Mouse (Mus musculus): ENCODE measurements around the gene Aoah. TPM values are rescaled to one million over a fixed set of nuclear protein-coding genes. Genes with fewer than 3 reads are reported as not detected.

Gene Aoah
- polyA plus RNA-seq, 1 experiment: not detected

DNA sequence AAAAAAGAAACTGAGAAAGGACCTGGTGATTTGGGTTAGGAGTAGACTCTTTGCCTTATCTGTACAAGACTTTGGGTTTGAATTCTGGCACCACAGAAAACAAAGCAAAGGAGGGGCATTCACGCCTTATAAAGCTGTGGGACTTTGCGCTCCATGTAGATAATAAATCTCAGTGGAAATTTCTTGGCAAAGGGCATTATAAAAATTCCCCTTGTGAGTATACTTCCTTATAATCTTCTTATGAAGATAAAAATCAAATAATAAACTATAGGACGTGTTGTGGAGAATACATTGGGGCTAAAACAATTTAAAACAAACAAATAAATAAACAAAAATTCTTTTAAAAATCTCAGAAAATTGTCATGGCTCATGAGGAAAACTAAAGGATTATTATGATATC, 280.9 kb downstream of the Aoah start, which contains the start of gene Olfr1370:
TSS of gene Olfr1370 (minus strand) at position 101 of the 400 bp plus-strand sequence.
- no peak within 1 kb of the TSS for H3K27ac ChIP-seq (replicated peaks; ENCODE audit: low read depth, low read length)
- no peaks in the 10 kb centered on the region for H3K4me1 ChIP-seq (ENCODE audit: control insufficient read depth, insufficient read depth, insufficient read length, low read length)
- no peak within 1 kb of the TSS for H3K4me3 ChIP-seq (ENCODE audit: insufficient read depth, low read depth, low read length)

DNA sequence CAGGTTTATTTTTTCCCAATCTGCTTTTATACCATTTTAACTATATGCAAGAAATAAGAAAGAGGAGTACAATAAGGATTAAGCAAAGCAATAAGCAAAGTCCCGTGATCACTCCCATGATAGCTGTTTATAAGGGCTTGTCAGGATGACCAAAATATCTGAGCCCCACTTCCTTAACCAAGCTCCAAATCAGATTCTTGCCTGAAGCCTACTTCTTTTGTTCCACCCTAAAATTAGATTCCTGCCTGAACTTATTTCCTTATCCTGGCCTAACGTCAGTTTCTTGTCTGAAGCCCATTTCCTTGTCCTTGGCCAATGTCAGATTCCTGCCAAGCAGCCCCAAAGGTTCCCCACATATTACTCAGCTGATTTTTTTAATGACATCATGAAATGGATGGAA, 288.8 kb downstream of the Aoah start:
- Histone ChIP-seq H3K4me1 (ENCODE audit: control insufficient read depth, insufficient read depth, insufficient read length, low read length) (no peaks in the 10 kb centered on the region), H3K27ac (replicated peaks; ENCODE audit: low read depth, low read length) (no peak overlapping the region), H3K4me3 (ENCODE audit: insufficient read depth, low read depth, low read length) (no peak overlapping the region)

All from brown adipose tissue, adult 24 weeks (tissue).